8 mouse cellular contexts compared by ENCODE assay signal in the genomic region with DNA sequence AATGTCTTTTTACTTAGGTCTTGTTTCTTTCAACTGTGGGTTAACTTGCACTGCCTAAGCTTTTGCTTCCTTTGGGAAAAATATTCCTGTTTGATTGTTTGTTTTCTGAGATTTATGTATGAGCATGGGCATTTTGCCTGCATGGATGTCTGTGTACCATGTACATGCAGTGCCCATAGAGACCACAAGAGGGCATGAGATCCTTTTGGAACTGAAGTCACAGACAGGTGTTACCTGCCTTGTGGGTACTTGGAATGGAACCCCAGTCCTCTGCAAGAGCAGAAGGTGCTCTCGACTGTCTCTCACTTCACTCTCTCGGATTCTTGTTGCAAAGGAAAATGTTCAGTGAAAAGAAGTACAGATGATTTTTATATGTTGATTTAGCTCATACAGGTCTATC.
DNase-seq lines count a peak whose midpoint lies in the region; ATAC-seq and TF ChIP-seq lines count a peak whose summit lies in the region.

No protein-coding gene starts in this region.

- no peaks in the 10 kb centered on the region for H3K9me3 ChIP-seq in heart, postnatal 0 days (replicated peaks; ENCODE audit: control insufficient read depth, low read length)
- no peaks in the 10 kb centered on the region for H3K9me3 ChIP-seq in forebrain, embryonic 14.5 days (replicated peaks; ENCODE audit: control insufficient read depth, low read length)

- 93% methylated on average over 2 of the region's 2 CpGs for WGBS in heart, postnatal 0 days
- WGBS in forebrain, embryonic 14.5 days, result 96% methylated on average over 2 of the region's 2 CpGs

- no peaks in the 10 kb centered on the region for H3K4me1 ChIP-seq in heart, postnatal 0 days (ENCODE audit: control insufficient read depth, insufficient read depth)
- no peaks in the 10 kb centered on the region for H3K4me1 ChIP-seq in forebrain, embryonic 14.5 days (ENCODE audit: control insufficient read depth, insufficient read depth, low read length)

- peak; percentile 52 for TF ChIP-seq CTCF in heart, postnatal 0 days (IDR thresholded peaks at IDR 0.05; ENCODE audit: low read depth)

- TF ChIP-seq EP300 in heart, postnatal 0 days (IDR thresholded peaks at IDR 0.05; ENCODE audit: low read depth), result no peak

- no peak overlapping the region for H3K9ac ChIP-seq in heart, postnatal 0 days (replicated peaks; ENCODE audit: low read depth, low read length)
- no peak overlapping the region for H3K9ac ChIP-seq in forebrain, embryonic 14.5 days (ENCODE audit: low read length)

- no peak overlapping the region for H3K4me2 ChIP-seq in heart, postnatal 0 days (ENCODE audit: low read depth, low read length)
- no peak overlapping the region for H3K4me2 ChIP-seq in forebrain, embryonic 14.5 days (ENCODE audit: low read length)

- ATAC-seq in heart, postnatal 0 days (ENCODE audit: insufficient read depth, low read depth), result no peak
- ATAC-seq in forebrain, embryonic 14.5 days, result no peak
- no peak; the same call in 1 of the 2 replicates for ATAC-seq in granulocyte monocyte progenitor cell, adult 5-6 weeks (replicated peaks; ENCODE audit: poor library complexity, severe bottlenecking)

- H3K27ac ChIP-seq in heart, postnatal 0 days (ENCODE audit: low read depth), result no peak overlapping the region
- no peak overlapping the region for H3K27ac ChIP-seq in forebrain, embryonic 14.5 days (ENCODE audit: low read depth, low read length)

- H3K4me3 ChIP-seq in heart, postnatal 0 days (ENCODE audit: low read depth, low read length), result no peak overlapping the region
- no peak overlapping the region for H3K4me3 ChIP-seq in forebrain, embryonic 14.5 days (ENCODE audit: low read depth, low read length)

- DNase-seq in heart, postnatal 0 days (ENCODE audit: low spot score), result no peak
- DNase-seq in heart, adult 9 months (ENCODE audit: low spot score in 2 of 2), result no peak
- DNase-seq in thymus, postnatal 14 days, result peak; percentile 14
- DNase-seq in thymus, postnatal 36 days, result no peak
- DNase-seq in c-Kit-positive CD71-negative TER-119-negative erythroid progenitor cells, embryonic 14.5 days (ENCODE audit: low read depth), result peak; percentile 4
- DNase-seq in lung, postnatal 10 days, result peak; percentile 30
- no peak for DNase-seq in forebrain, embryonic 14.5 days (ENCODE audit: low spot score)

- H3K27me3 ChIP-seq in heart, postnatal 0 days (ENCODE audit: control insufficient read depth, insufficient read depth, low read length), result no peaks in the 10 kb centered on the region
- no peaks in the 10 kb centered on the region for H3K27me3 ChIP-seq in forebrain, embryonic 14.5 days (replicated peaks; ENCODE audit: control insufficient read depth, insufficient read depth, low read length)

- peaks cover 5% of the 10 kb centered on the region; the same call in 1 of the 2 replicates for H3K36me3 ChIP-seq in heart, postnatal 0 days (replicated peaks; ENCODE audit: control insufficient read depth, insufficient read depth, low read length)
- peaks cover 14% of the 10 kb centered on the region; the same call in 1 of the 2 replicates for H3K36me3 ChIP-seq in forebrain, embryonic 14.5 days (ENCODE audit: control insufficient read depth, insufficient read depth, low read length)

Comparison
In these comparisons a context has a peak if more than half of its experiments do, and no peak if none do; other contexts are left out.
1. DNase-seq: peak in thymus, postnatal 14 days (single experiment), c-Kit-positive CD71-negative TER-119-negative erythroid progenitor cells, embryonic 14.5 days (single experiment) and lung, postnatal 10 days (single experiment); none in heart, postnatal 0 days (single experiment), heart, adult 9 months (0 of 2), thymus, postnatal 36 days (0 of 2) and forebrain, embryonic 14.5 days (single experiment).